Mouse (Mus musculus) CH12.LX (cell line): ENCODE data around the gene C2cd4a. TPM values are rescaled to one million over a fixed set of nuclear protein-coding genes. Genes with fewer than 3 reads are reported as not detected.

Experiments used
- DNase-seq: peaks from one replicate; pipeline ENCODE4 v3.0.0-alpha.2; 2013; ENCODE audit errors: extremely low read depth
- H3K27ac ChIP-seq: 2 replicates; pipeline ENCODE4 v1.5.1; 2012; ENCODE audit warnings: low read depth, mild to moderate bottlenecking, control low read depth, moderate library complexity; ENCODE audit not compliant: insufficient read depth
- H3K27me3 ChIP-seq: replicated peaks from 2 replicates; pipeline ENCODE3; 2012; ENCODE audit warnings: inconsistent platforms
- H3K36me3 ChIP-seq, 2 experiments: replicated peaks in 1 of 2; 2 replicates each; pipeline versions ENCODE3 to v1.6.1; 2012; ENCODE audit warnings: inconsistent platforms in 1 of 2, low read length in 1 of 2, mild to moderate bottlenecking in 1 of 2, mixed read lengths in 1 of 2, moderate library complexity in 1 of 2; ENCODE audit not compliant: control insufficient read depth in 1 of 2, insufficient read depth in 1 of 2
- H3K4me1 ChIP-seq, 2 experiments: 2 replicates each; pipeline ENCODE4 v1.6.1; 2012; ENCODE audit warnings: inconsistent platforms in 1 of 2, moderate library complexity in 1 of 2; ENCODE audit not compliant: insufficient read depth in 2 of 2, control insufficient read depth in 1 of 2
- H3K4me2 ChIP-seq: 2 replicates; pipeline ENCODE4 v1.6.1; 2012; ENCODE audit warnings: low read depth, mild to moderate bottlenecking, control low read depth; ENCODE audit not compliant: poor library complexity, insufficient read depth, severe bottlenecking
- H3K4me3 ChIP-seq, 3 experiments: fragments of 150-350 bp in 1 of 3; sonication (generic) in 1 of 3; replicated peaks in 1 of 3; 2 replicates each; pipeline versions ENCODE3 to v1.5.1; 2011 to 2012; ENCODE audit warnings: low read depth in 2 of 3, low read length in 2 of 3, mild to moderate bottlenecking in 2 of 3, moderate library complexity in 2 of 3, control low read depth in 1 of 3, improper control_type of control experiment in 1 of 3, inconsistent platforms in 1 of 3, mixed read lengths in 1 of 3; ENCODE audit not compliant: poor library complexity in 1 of 3
- H3K79me2 ChIP-seq: replicated peaks from 2 replicates; pipeline ENCODE4 v1.6.1; 2012; ENCODE audit warnings: mild to moderate bottlenecking, moderate library complexity; ENCODE audit not compliant: control insufficient read depth, poor library complexity, insufficient read depth, severe bottlenecking; ENCODE audit errors: extremely low read depth
- H3K9ac ChIP-seq: 2 replicates; pipeline ENCODE4 v1.6.1; 2012; ENCODE audit warnings: low read depth, mild to moderate bottlenecking, control low read depth, moderate library complexity; ENCODE audit not compliant: insufficient read depth
- H3K9me3 ChIP-seq: replicated peaks from 2 replicates; pipeline ENCODE3; 2012; ENCODE audit warnings: low read length, inconsistent platforms, mixed read lengths
- BHLHE40 ChIP-seq: IDR thresholded peaks from 2 replicates; pipeline ENCODE4 v1.6.1; 2011; ENCODE audit warnings: mild to moderate bottlenecking, low read depth, low read length, improper control_type of control experiment
- ETS1 ChIP-seq: conservative IDR thresholded peaks from 2 replicates; pipeline ENCODE4 v1.6.1; 2012; ENCODE audit warnings: low read depth, mild to moderate bottlenecking, inconsistent platforms, low read length, improper control_type of control experiment, moderate library complexity
- MAX ChIP-seq: IDR thresholded peaks from 2 replicates; pipeline ENCODE4 v1.6.1; 2011; ENCODE audit warnings: low read length, improper control_type of control experiment
- MEF2A ChIP-seq: IDR thresholded peaks from 2 replicates; pipeline ENCODE4 v1.6.1; 2014; ENCODE audit warnings: low read depth, mild to moderate bottlenecking, inconsistent platforms, low read length, improper control_type of control experiment, borderline replicate concordance
- NELFE ChIP-seq: IDR thresholded peaks from 2 replicates; pipeline ENCODE4 v1.6.1; 2011; ENCODE audit warnings: low read depth, low read length, improper control_type of control experiment
- TBP ChIP-seq: conservative IDR thresholded peaks from 2 replicates; pipeline ENCODE4 v1.6.1; 2011; ENCODE audit warnings: low read depth, low read length, improper control_type of control experiment
- TCF12 ChIP-seq: IDR thresholded peaks from 2 replicates; pipeline ENCODE4 v1.6.1; 2014; ENCODE audit warnings: low read depth, mild to moderate bottlenecking, inconsistent platforms, low read length, improper control_type of control experiment
- USF1 ChIP-seq: IDR thresholded peaks from 2 replicates; pipeline ENCODE4 v1.6.1; 2014; ENCODE audit warnings: low read depth, mild to moderate bottlenecking, inconsistent platforms, low read length, improper control_type of control experiment
- dilution Hi-C: fragments of 300-500 bp; cut with MboI; formaldehyde crosslinking; loops from 2 replicates; pipeline ENCODE4 v1.14.3; 2020; ENCODE audit warnings: low sequenced_read_pairs; ENCODE audit not compliant: extremely low pct_unique_long_range_greater_than_20kb, extremely low pct_ligation_motif_present
- in situ Hi-C: fragments of 300-500 bp; cut with MboI; formaldehyde crosslinking; loops from 3 replicates; pipeline ENCODE4 v1.14.3; 2019; ENCODE audit warnings: low sequenced_read_pairs, low pct_ligation_motif_present, low pct_unique_long_range_greater_than_20kb, mixed read lengths
- polyA plus RNA-seq: library from polyadenylated mRNA; unstranded; fragments of >175 nt; gene quantifications from 2 replicates; pipeline ENCODE4 v1.2.1, GENCODE M21; 2012; ENCODE audit warnings: low read depth; ENCODE audit not compliant: insufficient read length
- total RNA-seq, 2 experiments: library from RNA; depleted of rRNA; stranded (reverse); fragments of 300-350 nt in 1 of 2; fragments of >200 nt in 1 of 2; gene quantifications; 2 replicates each; pipeline ENCODE4 v1.2.3; 2012 to 2014

C2cd4a gene
- total and polyA plus RNA-seq, 3 experiments = 0.16 TPM; not detected in 2

GRCm38 (mm10) chr9:67782786-67783185 is 49.3 kb downstream of the C2cd4a start:
- TF ChIP-seq ETS1 (no peak), MAX (no peak), TBP (no peak), BHLHE40 (no peak), NELFE (no peak), TCF12 (no peak), USF1 (no peak), MEF2A (no peak)
- Histone ChIP-seq H3K4me1 (no peaks in the 10 kb centered on the region), H3K9me3 (no peaks in the 10 kb centered on the region), H3K4me2 (no peak overlapping the region), H3K27me3 (no peaks in the 10 kb centered on the region), H3K79me2 (no peaks in the 10 kb centered on the region), H3K27ac (no peak overlapping the region), H3K4me3 (no peak overlapping the region), H3K9ac (no peak overlapping the region), H3K36me3 (no peaks in the 10 kb centered on the region)
- in situ Hi-C loops (no loop called here), dilution Hi-C loops (no loop called here)
- DNase-seq = no peak

Other genes with a start within 250 kb of the C2cd4a start
- not detected in 2 replicates for gene C2cd4b, start 72.9 kb downstream of the C2cd4a start, total RNA-seq (2012; rRNA removed)
- not detected in 2 replicates for gene C2cd4b, start 72.9 kb downstream of the C2cd4a start, total RNA-seq (2014; rRNA removed)
- gene C2cd4b, start 72.9 kb downstream of the C2cd4a start, polyA plus RNA-seq = not detected in 2 replicates
- 17.3 and 18.4 TPM in 2 replicates for gene Vps13c, start 8.1 kb upstream of the C2cd4a start, total RNA-seq (2012; rRNA removed)
- gene Vps13c, start 8.1 kb upstream of the C2cd4a start, total RNA-seq (2014; rRNA removed) = 9.7 and 10.8 TPM in 2 replicates
- 21.7 and 25.7 TPM in 2 replicates for gene Vps13c, start 8.1 kb upstream of the C2cd4a start, polyA plus RNA-seq